Comparison of ENCODE assay signal across 8 mouse cellular contexts in genomic region chr11:93995720-93996305, GRCm38 (mm10). TPM values are rescaled to one million over a fixed set of nuclear protein-coding genes. Genes with fewer than 3 reads are reported as not detected.
DNase-seq lines count a peak whose midpoint lies in the region; ATAC-seq lines count a peak whose summit lies in the region.

Gene Spag9, plus strand, starts transcription at chr11:93996091.

- no peaks in the 10 kb centered on the region for H3K9me3 ChIP-seq in heart, embryonic 14.5 days (ENCODE audit: control insufficient read depth, low read length)
- H3K9me3 ChIP-seq in liver, embryonic 13.5 days (replicated peaks): no peaks in the 10 kb centered on the region
- no peaks in the 10 kb centered on the region for H3K9me3 ChIP-seq in stomach, embryonic 16.5 days (replicated peaks; ENCODE audit: control insufficient read depth, low read length)

- H3K4me3 ChIP-seq in heart, embryonic 14.5 days (ENCODE audit: control insufficient read depth in 1 of 2, insufficient read depth in 1 of 2, low read depth in 1 of 2, low read length in 2 of 2): peak within 1 kb of the TSS; percentile 97 to 100
- peak within 1 kb of the TSS; percentile 89 for H3K4me3 ChIP-seq in liver, embryonic 13.5 days (replicated peaks)
- H3K4me3 ChIP-seq in stomach, embryonic 16.5 days (replicated peaks; ENCODE audit: low read length): peak within 1 kb of the TSS; percentile 95

- peak within 1 kb of the TSS; percentile 93 for H3K9ac ChIP-seq in heart, embryonic 14.5 days (ENCODE audit: low read length)
- H3K9ac ChIP-seq in liver, embryonic 13.5 days: peak within 1 kb of the TSS; percentile 95
- H3K9ac ChIP-seq in stomach, embryonic 16.5 days (ENCODE audit: low read length): peak within 1 kb of the TSS; percentile 98

- DNase-seq in c-Kit-negative CD71-positive TER-119-positive erythroid progenitor cells, embryonic 14.5 days (ENCODE audit: low read depth, low spot score): peak; percentile 90
- DNase-seq in fibroblast of lung, adult 2 months (ENCODE audit: low read depth): peak; percentile 84
- DNase-seq in kidney, postnatal 14 days: peak; percentile 97
- DNase-seq in liver, embryonic 13.5 days: peak; percentile 88
- peak; percentile 91 for DNase-seq in neural tube, embryonic 10.5 days (ENCODE audit: extremely low spot score, low spot score)

- H3K36me3 ChIP-seq in heart, embryonic 14.5 days (ENCODE audit: control insufficient read depth, insufficient read depth, low read length): no peaks in the 10 kb centered on the region
- 0 out of 2 replicates have a peak, but pooled peaks cover 4% of the 10 kb centered on the region for H3K36me3 ChIP-seq in liver, embryonic 13.5 days
- H3K36me3 ChIP-seq in stomach, embryonic 16.5 days (ENCODE audit: control insufficient read depth, insufficient read depth, low read length): no peaks in the 10 kb centered on the region

- H3K4me2 ChIP-seq in heart, embryonic 14.5 days (ENCODE audit: low read length): peak within 1 kb of the TSS; percentile 80
- peak within 1 kb of the TSS; percentile 99 for H3K4me2 ChIP-seq in liver, embryonic 13.5 days
- peak within 1 kb of the TSS; percentile 79 for H3K4me2 ChIP-seq in stomach, embryonic 16.5 days (ENCODE audit: low read depth, low read length)

- under 1% methylated on average over 48 of the region's 70 CpGs for WGBS in heart, embryonic 14.5 days
- WGBS in liver, embryonic 13.5 days (ENCODE audit: insufficient replicate concordance): under 1% methylated on average over 55 of the region's 70 CpGs
- WGBS in stomach, embryonic 16.5 days: under 1% methylated on average over 55 of the region's 70 CpGs

- H3K4me1 ChIP-seq in heart, embryonic 14.5 days (ENCODE audit: control insufficient read depth in 2 of 2, insufficient read depth in 2 of 2, low read length in 2 of 2): peaks cover 10 to 13% of the 10 kb centered on the region in 2 experiments
- H3K4me1 ChIP-seq in liver, embryonic 13.5 days (replicated peaks): peaks cover 41% of the 10 kb centered on the region
- peaks cover 17% of the 10 kb centered on the region for H3K4me1 ChIP-seq in stomach, embryonic 16.5 days (ENCODE audit: control insufficient read depth, insufficient read depth, low read length)

- peak; percentile 82 for ATAC-seq in CD4-positive, CD25-positive, alpha-beta regulatory T cell, adult 4 months
- peak; percentile 92 for ATAC-seq in heart, embryonic 14.5 days (ENCODE audit: insufficient number of reproducible peaks, insufficient read depth, low FRiP score, low read depth)
- ATAC-seq in liver, embryonic 13.5 days (ENCODE audit: low read depth): peak; percentile 90
- ATAC-seq in stomach, embryonic 16.5 days (ENCODE audit: insufficient read depth, low FRiP score): peak; percentile 93

- no peaks in the 10 kb centered on the region for H3K27me3 ChIP-seq in heart, embryonic 14.5 days (ENCODE audit: control insufficient read depth, insufficient read depth, low read length)
- no peaks in the 10 kb centered on the region; the same call in 1 of the 2 replicates for H3K27me3 ChIP-seq in liver, embryonic 13.5 days
- no peaks in the 10 kb centered on the region for H3K27me3 ChIP-seq in stomach, embryonic 16.5 days (ENCODE audit: control insufficient read depth, insufficient read depth, low read length)

- H3K27ac ChIP-seq in heart, embryonic 14.5 days (replicated peaks in 1 of 2; ENCODE audit: control insufficient read depth in 1 of 2, insufficient read depth in 1 of 2, low read depth in 2 of 2, low read length in 2 of 2): peak within 1 kb of the TSS; percentile 100
- H3K27ac ChIP-seq in liver, embryonic 13.5 days: peak within 1 kb of the TSS; percentile 99
- H3K27ac ChIP-seq in stomach, embryonic 16.5 days (ENCODE audit: low read length): peak within 1 kb of the TSS; percentile 100

RNA-seq across cellular contexts. Expression of gene Spag9, which starts in this region (rescaled TPM):
- 10 to 100 TPM; 14.9 to 20.3 TPM for polyA plus RNA-seq in CD4-positive, CD25-positive, alpha-beta regulatory T cell, adult 4 months (2017; shearing (Covaris generic))
- 54.5 and 63.8 TPM in 2 replicates for polyA plus RNA-seq in heart, embryonic 14.5 days (2014; fragmentation: Nextera tagmentation; extraction: Ambion mirVana)
- polyA plus RNA-seq in liver, embryonic 13.5 days (2015; fragmentation: Nextera tagmentation; extraction: Ambion mirVana): 9.1 and 10.0 TPM in 2 replicates
- 26.1 and 31.0 TPM in 2 replicates for polyA plus RNA-seq in stomach, embryonic 16.5 days (2015; fragmentation: Nextera tagmentation; extraction: Ambion mirVana)

Comparison
In these comparisons a context has a peak if more than half of its experiments do, and no peak if none do; other contexts are left out.
1. Peak in every context shown above with its lines: DNase-seq, ATAC-seq, H3K4me3 ChIP-seq and H3K27ac ChIP-seq.